Mouse (Mus musculus) lung, postnatal 0 days (tissue): ENCODE results near the gene Mllt6. TPM values are rescaled to one million over a fixed set of nuclear protein-coding genes. Genes with fewer than 3 reads are reported as not detected.

ENCODE experiments used
- ATAC-seq: fragments of 200-750 bp; cut with Nextera tagmentation; 2 replicates; pipeline ENCODE4 v1.8.0; 2017; ENCODE audit warnings: moderate library complexity
- DNase-seq: peaks from one replicate; pipeline ENCODE4 v3.0.0-alpha.2; 2016; ENCODE audit warnings: low spot score
- H3K27ac ChIP-seq: fragments of 300-500 bp; sonication (generic); 2 replicates; pipeline ENCODE4 v1.5.1; 2014; ENCODE audit warnings: antibody characterized with exemption, mild to moderate bottlenecking, low read length, mixed read lengths
- H3K27me3 ChIP-seq: fragments of 300-500 bp; sonication (generic); replicated peaks from 2 replicates; pipeline ENCODE4 v1.6.1; 2014; ENCODE audit warnings: low read length, mixed read lengths; ENCODE audit not compliant: insufficient read depth
- H3K36me3 ChIP-seq: fragments of 300-500 bp; sonication (generic); 2 replicates; pipeline ENCODE4 v1.6.1; 2014; ENCODE audit warnings: low read length, mixed read lengths; ENCODE audit not compliant: insufficient read depth
- H3K4me1 ChIP-seq: fragments of 300-500 bp; sonication (generic); 2 replicates; pipeline ENCODE4 v1.6.1; 2014; ENCODE audit warnings: antibody characterized with exemption, low read depth, low read length, mixed read lengths; ENCODE audit not compliant: insufficient read depth
- H3K4me2 ChIP-seq: fragments of 300-500 bp; sonication (generic); replicated peaks from 2 replicates; pipeline ENCODE4 v1.6.1; 2014; ENCODE audit warnings: low read depth, mild to moderate bottlenecking, low read length, moderate library complexity, mixed read lengths
- H3K4me3 ChIP-seq: fragments of 300-500 bp; sonication (generic); 2 replicates; pipeline ENCODE4 v1.5.1; 2014; ENCODE audit warnings: low read depth, low read length
- H3K9ac ChIP-seq: fragments of 300-500 bp; sonication (generic); replicated peaks from 2 replicates; pipeline ENCODE4 v1.6.1; 2014; ENCODE audit warnings: low read depth, mild to moderate bottlenecking
- H3K9me3 ChIP-seq: fragments of 300-500 bp; sonication (generic); 2 replicates; pipeline ENCODE4 v1.6.1; 2016; ENCODE audit warnings: low read length, mixed read lengths
- CTCF ChIP-seq: IDR thresholded peaks from 2 replicates; pipeline ENCODE4 v1.5.1; 2016; ENCODE audit warnings: antibody characterized with exemption, mild to moderate bottlenecking
- EP300 ChIP-seq: IDR thresholded peaks from 2 replicates; pipeline ENCODE4 v1.6.1; 2016; ENCODE audit warnings: antibody characterized with exemption, mild to moderate bottlenecking, control low read depth
- WGBS: fragments of 180-500 bp; shearing (Covaris S2); extraction: QIAGEN DNeasy Blood & Tissue Kit; methylation state at CpG from one replicate; pipeline ENCODE4 v1.1.7; 2014; 5-methylcytosine and 5-hydroxymethylcytosine counted together
- polyA plus RNA-seq: library from polyadenylated mRNA; unstranded; fragments of >200 nt; fragmentation: Nextera tagmentation; extraction: Ambion mirVana; gene quantifications from 2 replicates; pipeline ENCODE4 v1.2.1, GENCODE M21; 2015

Gene Mllt6
- polyA plus RNA-seq, 1 experiment from 2014 or later = 3.0 TPM

- Histone ChIP-seq H3K27ac (peak overlapping the region; percentile 94), H3K36me3 (no peaks in the 10 kb centered on the region), H3K4me2 (peak overlapping the region; percentile 81), H3K4me3 (peak overlapping the region; percentile 86), H3K9ac (peak overlapping the region; percentile 78), H3K27me3 (0 out of 2 replicates have a peak, but pooled peaks cover 5% of the 10 kb centered on the region), H3K4me1 (peaks cover 22% of the 10 kb centered on the region), H3K9me3 (no peaks in the 10 kb centered on the region)
- peak; percentile 79 for ATAC-seq
- under 1% methylated on average over 54 of the region's 78 CpGs for WGBS
- TF ChIP-seq EP300 (no peak), CTCF (no peak)
- DNase-seq = peak; percentile 91
These were observed 3.1 kb upstream of the Mllt6 start for GRCm38 (mm10) chr11:97659990-97660714.

DNA sequence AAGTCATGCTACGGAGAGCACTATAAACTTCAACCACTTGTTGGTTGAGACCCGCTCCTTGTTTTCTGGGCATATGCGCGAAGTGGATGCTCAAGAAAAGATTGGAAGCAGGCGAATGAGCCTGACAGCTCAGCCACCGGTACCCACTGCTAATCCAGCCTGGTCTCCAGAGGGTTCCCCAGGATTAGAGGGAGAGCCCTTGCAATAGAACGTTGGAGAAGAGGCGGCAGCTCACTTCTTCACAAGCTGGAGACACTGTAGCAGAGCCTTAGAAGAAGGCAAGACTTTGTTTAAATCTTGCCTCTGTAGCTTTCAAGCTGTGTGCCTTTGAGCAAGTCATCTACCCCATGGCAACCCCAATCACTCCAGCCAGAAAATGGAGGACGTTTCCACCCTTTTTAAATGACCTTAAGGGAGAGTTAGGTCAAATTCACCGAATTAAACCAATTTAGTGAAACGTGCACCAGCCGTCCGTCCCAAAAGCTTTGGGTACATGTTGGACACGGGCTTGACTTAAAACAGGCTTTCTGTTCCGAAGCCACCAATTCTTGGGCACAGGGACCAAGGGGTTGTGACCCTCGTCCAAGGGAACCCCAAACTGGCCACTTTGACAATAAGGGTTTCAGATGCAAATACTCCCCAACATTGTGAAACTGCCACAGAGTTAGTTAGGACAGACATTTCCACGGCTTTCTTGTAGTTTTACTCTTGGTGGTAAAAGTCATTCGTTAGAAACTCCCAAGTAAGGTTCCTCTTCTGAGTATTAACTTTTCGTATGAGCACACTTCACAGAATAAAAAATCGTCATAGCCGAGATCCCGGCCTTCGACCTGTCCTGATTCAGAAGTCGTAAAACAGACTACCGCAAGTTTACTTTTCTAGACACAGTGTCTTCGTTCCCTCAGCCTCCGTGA is 2.2 kb upstream of the Mllt6 start:
- H3K36me3 ChIP-seq = no peaks in the 10 kb centered on the region
- ATAC-seq = no peak
- WGBS = 5% methylated on average over 27 of the region's 27 CpGs

GRCm38 (mm10) chr11:97661648-97662133 is 1.5 kb upstream of the Mllt6 start:
- Histone ChIP-seq H3K27ac (peak overlapping the region; percentile 94), H3K4me3 (peak overlapping the region; percentile 86), H3K4me1 (peaks cover 22% of the 10 kb centered on the region), H3K27me3 (0 out of 2 replicates have a peak, but pooled peaks cover 5% of the 10 kb centered on the region), H3K9me3 (no peaks in the 10 kb centered on the region), H3K36me3 (no peaks in the 10 kb centered on the region), H3K9ac (0 out of 2 replicates have a peak overlapping the region, but pooled peaks have one; percentile 34), H3K4me2 (peak overlapping the region; percentile 81)
- no peak for TF ChIP-seq EP300
- ATAC-seq (peak; percentile 37), DNase-seq (peak; percentile 91)
- 0% methylated on average over 14 of the region's 20 CpGs for WGBS

More for the DNA sequence above, 2.2 kb upstream of the Mllt6 start:
- 0 out of 2 replicates have a peak, but pooled peaks cover 5% of the 10 kb centered on the region for H3K27me3 ChIP-seq
- peak; percentile 12 for DNase-seq
- peak overlapping the region; percentile 94 for H3K27ac ChIP-seq
- peak overlapping the region; percentile 81 for H3K4me2 ChIP-seq
- 0 out of 2 replicates have a peak overlapping the region, but pooled peaks have one; percentile 78 for H3K9ac ChIP-seq
- TF ChIP-seq EP300 (no peak), CTCF (no peak)
- H3K4me1 ChIP-seq = peaks cover 22% of the 10 kb centered on the region
- no peaks in the 10 kb centered on the region for H3K9me3 ChIP-seq
- H3K4me3 ChIP-seq = peak overlapping the region; percentile 86

GRCm38 (mm10) chr11:97662207-97662892 is 864 bp upstream of the Mllt6 start:
- peaks cover 22% of the 10 kb centered on the region for H3K4me1 ChIP-seq
- peak; percentile 40 for ATAC-seq
- 0 out of 2 replicates have a peak, but pooled peaks cover 5% of the 10 kb centered on the region for H3K27me3 ChIP-seq
- peak overlapping the region; percentile 94 for H3K27ac ChIP-seq
- WGBS = 2% methylated on average over 21 of the region's 21 CpGs
- no peaks in the 10 kb centered on the region for H3K36me3 ChIP-seq
- peak overlapping the region; percentile 86 for H3K4me3 ChIP-seq
- no peaks in the 10 kb centered on the region for H3K9me3 ChIP-seq
- no peak for TF ChIP-seq CTCF
- peak; percentile 34; the same call in 1 of the 2 replicates for TF ChIP-seq EP300
- peak; percentile 89 for DNase-seq
- H3K4me2 ChIP-seq = peak overlapping the region; percentile 81
- H3K9ac ChIP-seq = peak overlapping the region; percentile 63

GRCm38 (mm10) chr11:97663528-97664338 is 519 bp downstream of the Mllt6 start:
- no peaks in the 10 kb centered on the region for H3K36me3 ChIP-seq
- H3K27ac ChIP-seq = peak overlapping the region; percentile 94
- 0 out of 2 replicates have a peak, but pooled peaks cover 5% of the 10 kb centered on the region for H3K27me3 ChIP-seq
- under 1% methylated on average over 28 of the region's 57 CpGs for WGBS
- peak overlapping the region; percentile 81 for H3K4me2 ChIP-seq
- ATAC-seq = peak; percentile 5
- peak; percentile 58 for DNase-seq
- H3K4me1 ChIP-seq = peaks cover 22% of the 10 kb centered on the region
- peak overlapping the region; percentile 63 for H3K9ac ChIP-seq
- TF ChIP-seq EP300 (0 out of 2 replicates have a peak, but pooled peaks have one; percentile 27), CTCF (no peak)
- H3K9me3 ChIP-seq = no peaks in the 10 kb centered on the region
- H3K4me3 ChIP-seq = peak overlapping the region; percentile 86
